In genomic region chr8:115046496-115046895, GRCm38 (mm10) we compare ENCODE assay signal across 13 mouse cellular contexts.
DNase-seq lines count a peak whose midpoint lies in the region; ATAC-seq lines count a peak whose summit lies in the region.
"Had no signal": no experiment of that assay in that cellular context is flagged by ENCODE, and none has a peak within 500 bp of the region (broad histone marks: within the 10 kb centered on the region; RNA-seq: fewer than 3 reads in every experiment).

No protein-coding gene starts in this region.

- H3K4me1 ChIP-seq in liver, embryonic 11.5 days (replicated peaks; ENCODE audit: control insufficient read depth, insufficient read depth, low read length): no peaks in the 10 kb centered on the region
- H3K4me1 ChIP-seq: hindbrain, embryonic 15.5 days; megakaryocyte, embryonic 14.5 days had no signal

- H3K9ac ChIP-seq in liver, embryonic 11.5 days (ENCODE audit: low read depth, low read length): no peak overlapping the region
- H3K9ac ChIP-seq: hindbrain, embryonic 15.5 days had no signal

- peak; percentile 69 for ATAC-seq in CD4-positive, CD25-positive, alpha-beta regulatory T cell, adult 4 months
- ATAC-seq in liver, embryonic 11.5 days (replicated peaks; ENCODE audit: low FRiP score): peak; percentile 54; the same call in 1 of the 2 replicates

- peak overlapping the region; percentile 8; the same call in 1 of the 2 replicates for H3K27ac ChIP-seq in liver, embryonic 11.5 days (ENCODE audit: low read depth, low read length)
- H3K27ac ChIP-seq: heart, embryonic 10.5 days; hindbrain, embryonic 15.5 days had no signal

- no peaks in the 10 kb centered on the region for H3K9me3 ChIP-seq in liver, embryonic 11.5 days (ENCODE audit: control insufficient read depth, low read length)
- H3K9me3 ChIP-seq: heart, embryonic 10.5 days; hindbrain, embryonic 15.5 days had no signal

- no peak overlapping the region for H3K4me2 ChIP-seq in liver, embryonic 11.5 days
- H3K4me2 ChIP-seq: hindbrain, embryonic 15.5 days had no signal

- peak; percentile 11 for DNase-seq in kidney, postnatal 14 days
- DNase-seq in kidney, adult 8-10 months: no peak
- DNase-seq in R1 (ENCODE audit: low read depth, low spot score): peak; percentile 29
- DNase-seq in liver, embryonic 11.5 days (ENCODE audit: low spot score): no peak
- DNase-seq in cerebellum, postnatal 14 days: no peak
- no peak for DNase-seq in cerebellum, adult 8-10 months
- DNase-seq: cerebellum, adult 9-11 months; right cerebral cortex, adult 18-20 months had no signal

- no peaks in the 10 kb centered on the region for H3K36me3 ChIP-seq in liver, embryonic 11.5 days (ENCODE audit: control insufficient read depth, insufficient read depth, low read length)
- H3K36me3 ChIP-seq: G1E; heart, embryonic 10.5 days; hindbrain, embryonic 15.5 days had no signal

- no peak overlapping the region for H3K4me3 ChIP-seq in liver, embryonic 11.5 days (ENCODE audit: low read depth, low read length)
- H3K4me3 ChIP-seq: heart, embryonic 10.5 days; hindbrain, embryonic 15.5 days had no signal

- H3K27me3 ChIP-seq in liver, embryonic 11.5 days (replicated peaks; ENCODE audit: control insufficient read depth, insufficient read depth, low read length): no peaks in the 10 kb centered on the region
- H3K27me3 ChIP-seq: hindbrain, embryonic 15.5 days; megakaryocyte, embryonic 14.5 days had no signal

- 61% methylated on average over 4 of the region's 4 CpGs for WGBS in liver, embryonic 11.5 days

Comparison
In these comparisons a context has a peak if more than half of its experiments do, and no peak if none do; other contexts are left out.
1. DNase-seq: peak in kidney, postnatal 14 days (single experiment) and R1 (single experiment); none in kidney, adult 8-10 months (0 of 2), liver, embryonic 11.5 days (single experiment), cerebellum, postnatal 14 days (0 of 2) and cerebellum, adult 8-10 months (single experiment).